Mouse (Mus musculus): Measurements from ENCODE around the gene Cd5.

GRCm38 (mm10) chr19:10712646-10713045 is 26.2 kb downstream of the Cd5 start:
- TF ChIP-seq CTCF (IDR thresholded peaks at IDR 0.05), result no peak
- no peak for TF ChIP-seq EP300 (IDR thresholded peaks at IDR 0.05)
